Mouse (Mus musculus) midbrain, embryonic 14.5 days (tissue): ENCODE measurements at regions not wholly inside any gene's neighbourhood (a gene's known extent, or its start where the extent isn't known, plus 50 kb on each side); places are given as distances from the start of the nearest gene placed in this dataset.

Source experiments
- ATAC-seq: fragments of 200-750 bp; cut with Nextera tagmentation; 2 replicates; pipeline ENCODE4 v1.8.0; 2017; ENCODE audit warnings: moderate number of reproducible peaks, moderate library complexity; ENCODE audit not compliant: low FRiP score, low TSS enrichment
- DNase-seq: peaks from one replicate; pipeline ENCODE4 v3.0.0-alpha.2; 2015
- H3K27ac ChIP-seq: fragments of 300-500 bp; sonication (generic); replicated peaks from 2 replicates; pipeline ENCODE4 v1.5.1; 2014; ENCODE audit warnings: mild to moderate bottlenecking, low read depth, low read length, moderate library complexity
- H3K27me3 ChIP-seq: fragments of 300-500 bp; sonication (generic); 2 replicates; pipeline ENCODE4 v1.6.1; 2014; ENCODE audit warnings: low read length, control low read depth, mixed read lengths; ENCODE audit not compliant: control insufficient read depth, insufficient read depth
- H3K36me3 ChIP-seq: fragments of 300-500 bp; sonication (generic); 2 replicates; pipeline ENCODE4 v1.6.1; 2014; ENCODE audit warnings: low read length, control low read depth; ENCODE audit not compliant: control insufficient read depth, insufficient read depth
- H3K4me1 ChIP-seq: fragments of 300-500 bp; sonication (generic); 2 replicates; pipeline ENCODE4 v1.6.1; 2014; ENCODE audit warnings: mild to moderate bottlenecking, antibody characterized with exemption, low read length, control low read depth; ENCODE audit not compliant: control insufficient read depth, insufficient read depth
- H3K4me2 ChIP-seq: fragments of 300-500 bp; sonication (generic); 2 replicates; pipeline ENCODE4 v1.6.1; 2014; ENCODE audit warnings: mild to moderate bottlenecking, low read length, moderate library complexity
- H3K4me3 ChIP-seq: fragments of 300-500 bp; sonication (generic); replicated peaks from 2 replicates; pipeline ENCODE4 v1.5.1; 2014; ENCODE audit warnings: low read depth, low read length
- H3K9ac ChIP-seq: fragments of 300-500 bp; sonication (generic); replicated peaks from 2 replicates; pipeline ENCODE4 v1.6.1; 2014; ENCODE audit warnings: mild to moderate bottlenecking, low read length, moderate library complexity
- H3K9me3 ChIP-seq: fragments of 300-500 bp; sonication (generic); 2 replicates; pipeline ENCODE4 v1.6.1; 2016; ENCODE audit warnings: low read length, control low read depth, mixed read lengths; ENCODE audit not compliant: control insufficient read depth
- WGBS: fragments of 180-500 bp; shearing (Covaris S2); extraction: QIAGEN DNeasy Blood & Tissue Kit; methylation state at CpG from one replicate; pipeline ENCODE4 v1.1.7; 2014; 5-methylcytosine and 5-hydroxymethylcytosine counted together

DNA sequence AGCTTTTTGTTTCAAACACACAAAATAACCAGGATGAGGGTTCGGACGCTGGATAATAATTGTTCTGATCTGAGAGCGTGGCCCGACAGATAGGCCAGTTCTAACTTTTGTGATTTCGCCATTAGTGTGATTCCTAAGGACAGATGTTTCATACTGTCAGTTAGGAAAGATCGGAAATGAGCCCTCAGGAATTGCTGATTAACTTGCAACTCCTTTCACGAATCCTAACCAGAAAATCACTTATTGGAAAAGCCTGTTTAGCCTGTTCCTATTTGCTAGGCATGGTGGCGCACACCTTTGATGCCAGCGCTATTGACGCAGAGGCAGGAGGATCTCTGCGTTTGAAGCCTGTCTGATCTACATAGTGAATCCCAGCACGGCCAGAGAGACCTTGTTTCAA lies 75.4 kb upstream of the Otx2 start:
- no peak overlapping the region for H3K27ac ChIP-seq
- no peak overlapping the region for H3K9ac ChIP-seq
- H3K4me2 ChIP-seq = no peak overlapping the region
- H3K4me3 ChIP-seq = no peak overlapping the region
- no peaks in the 10 kb centered on the region for H3K9me3 ChIP-seq
- peaks cover 30% of the 10 kb centered on the region for H3K4me1 ChIP-seq
- no peaks in the 10 kb centered on the region for H3K36me3 ChIP-seq
- peaks cover 2% of the 10 kb centered on the region; the same call in 1 of the 2 replicates for H3K27me3 ChIP-seq
- ATAC-seq (no peak), DNase-seq (no peak)
- 97% methylated on average over 12 of the region's 12 CpGs for WGBS

DNA sequence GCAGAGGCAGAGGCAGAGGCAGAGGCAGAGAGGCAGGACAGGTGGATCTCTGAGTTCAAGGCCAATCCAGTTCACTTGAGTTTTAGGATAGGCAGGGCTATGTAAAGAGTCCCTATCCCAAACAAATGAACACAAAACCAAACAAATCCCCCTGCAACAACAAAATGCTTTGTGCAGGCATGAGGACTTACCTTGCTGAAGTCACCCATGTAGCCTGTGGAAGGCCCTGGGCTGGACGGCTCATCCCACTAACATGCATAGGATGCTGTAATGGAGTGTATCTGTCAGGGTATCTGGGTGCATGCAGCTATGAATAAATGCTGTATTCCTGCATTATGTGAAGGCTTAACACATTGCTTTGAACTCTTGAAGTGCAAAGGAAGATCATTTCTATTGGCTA lies 74.3 kb upstream of the Otx2 start:
- Histone ChIP-seq H3K36me3 (no peaks in the 10 kb centered on the region), H3K27me3 (peaks cover 2% of the 10 kb centered on the region; the same call in 1 of the 2 replicates), H3K4me2 (no peak overlapping the region), H3K27ac (no peak overlapping the region), H3K4me1 (peaks cover 21% of the 10 kb centered on the region), H3K9me3 (no peaks in the 10 kb centered on the region), H3K4me3 (no peak overlapping the region), H3K9ac (no peak overlapping the region)
- 92% methylated on average over 1 of the region's 1 CpGs for WGBS
- ATAC-seq (no peak), DNase-seq (no peak)

DNA sequence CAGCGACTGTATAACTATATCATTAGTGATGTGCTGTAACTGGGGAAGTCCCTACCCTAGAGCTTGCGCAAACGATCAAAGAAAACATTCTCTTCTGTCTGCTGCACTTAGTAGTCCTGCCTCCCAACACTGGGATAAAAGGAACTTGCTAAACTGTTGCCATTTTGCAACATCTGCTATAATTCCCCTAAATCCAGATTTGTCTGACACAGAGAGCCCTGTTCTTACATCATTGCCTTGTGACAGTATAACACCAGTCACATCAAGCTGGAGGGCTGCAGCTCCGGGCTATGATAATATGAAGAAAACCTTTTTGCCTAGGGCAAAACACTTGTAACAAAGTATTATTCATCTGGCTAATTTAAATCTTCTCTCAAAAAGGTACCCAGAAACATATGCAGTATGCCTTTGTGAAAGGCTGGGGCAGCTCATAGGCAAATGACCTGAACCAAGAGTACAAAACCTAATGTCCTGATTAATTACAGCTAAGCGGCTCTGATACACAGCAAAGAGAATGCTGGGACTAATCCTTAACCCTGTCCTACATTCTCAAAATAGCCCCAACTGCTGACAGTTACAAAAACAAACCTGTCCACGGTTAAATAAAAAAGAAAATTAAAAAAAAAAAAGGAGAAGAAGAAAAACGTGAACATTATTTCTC lies 67.5 kb upstream of the Otx2 start:
- no peak overlapping the region for H3K9ac ChIP-seq
- H3K36me3 ChIP-seq = no peaks in the 10 kb centered on the region
- 13% methylated on average over 7 of the region's 7 CpGs for WGBS
- H3K27ac ChIP-seq = peak overlapping the region; percentile 37
- H3K4me3 ChIP-seq = no peak overlapping the region
- no peaks in the 10 kb centered on the region for H3K9me3 ChIP-seq
- 0 out of 2 replicates have a peak, but pooled peaks cover 3% of the 10 kb centered on the region for H3K27me3 ChIP-seq
- H3K4me1 ChIP-seq = peaks cover 40% of the 10 kb centered on the region
- H3K4me2 ChIP-seq = peak overlapping the region; percentile 36
- peak; percentile 82 for DNase-seq
- peak; percentile 85 for ATAC-seq

DNA sequence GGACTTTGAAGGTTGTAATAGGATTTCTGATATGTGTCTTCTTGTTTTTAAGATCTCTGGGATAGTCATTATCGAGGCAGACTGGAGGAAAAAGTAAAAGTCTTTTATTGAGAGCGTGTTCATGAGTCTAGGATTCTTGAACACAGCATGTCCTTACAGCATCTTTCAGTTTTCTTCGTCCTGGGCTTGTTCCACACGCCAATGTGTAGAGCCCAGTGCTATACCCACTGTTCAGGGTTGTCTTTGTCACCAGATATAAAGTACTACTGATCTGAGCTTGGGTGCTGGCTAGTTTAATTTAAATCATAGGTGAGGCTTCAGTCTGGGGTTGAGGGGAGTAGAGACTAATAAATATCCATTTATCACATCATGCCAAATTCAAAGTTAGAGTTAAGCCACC lies 65.5 kb upstream of the Otx2 start:
- no peaks in the 10 kb centered on the region for H3K36me3 ChIP-seq
- H3K27ac ChIP-seq = peak overlapping the region; percentile 72
- 36% methylated on average over 4 of the region's 4 CpGs for WGBS
- no peak overlapping the region for H3K4me3 ChIP-seq
- no peak overlapping the region for H3K9ac ChIP-seq
- ATAC-seq (no peak), DNase-seq (peak; percentile 33)
- H3K27me3 ChIP-seq = 0 out of 2 replicates have a peak, but pooled peaks cover 3% of the 10 kb centered on the region
- H3K4me1 ChIP-seq = peaks cover 48% of the 10 kb centered on the region
- H3K4me2 ChIP-seq = peak overlapping the region; percentile 46
- H3K9me3 ChIP-seq = no peaks in the 10 kb centered on the region

DNA sequence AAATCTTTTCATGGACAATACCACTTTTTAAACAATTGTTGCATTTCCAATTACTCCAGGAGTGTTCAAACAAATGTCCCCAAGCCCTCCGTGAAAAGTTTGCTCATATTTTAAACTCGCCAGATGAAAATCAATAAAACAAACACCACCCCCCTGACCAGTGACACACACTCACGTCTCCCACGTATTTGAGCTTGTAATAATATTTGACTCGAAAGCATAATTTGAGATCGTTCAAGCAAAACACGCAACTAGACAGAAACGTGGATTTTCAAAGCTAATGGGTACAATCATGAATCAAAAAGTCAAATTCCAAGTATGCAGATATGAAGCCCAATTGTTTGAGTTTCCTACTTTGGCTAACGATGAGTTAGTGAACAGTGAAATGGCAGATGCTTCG lies 65.0 kb upstream of the Otx2 start:
- no peaks in the 10 kb centered on the region for H3K36me3 ChIP-seq
- ATAC-seq = no peak
- peak overlapping the region; percentile 46 for H3K4me2 ChIP-seq
- 19% methylated on average over 10 of the region's 10 CpGs for WGBS
- peak; percentile 34 for DNase-seq
- H3K27me3 ChIP-seq = 0 out of 2 replicates have a peak, but pooled peaks cover 3% of the 10 kb centered on the region
- H3K27ac ChIP-seq = peak overlapping the region; percentile 72
- 0 out of 2 replicates have a peak overlapping the region, but pooled peaks have one; percentile 8 for H3K4me3 ChIP-seq
- H3K4me1 ChIP-seq = peaks cover 48% of the 10 kb centered on the region
- no peaks in the 10 kb centered on the region for H3K9me3 ChIP-seq
- no peak overlapping the region for H3K9ac ChIP-seq

DNA sequence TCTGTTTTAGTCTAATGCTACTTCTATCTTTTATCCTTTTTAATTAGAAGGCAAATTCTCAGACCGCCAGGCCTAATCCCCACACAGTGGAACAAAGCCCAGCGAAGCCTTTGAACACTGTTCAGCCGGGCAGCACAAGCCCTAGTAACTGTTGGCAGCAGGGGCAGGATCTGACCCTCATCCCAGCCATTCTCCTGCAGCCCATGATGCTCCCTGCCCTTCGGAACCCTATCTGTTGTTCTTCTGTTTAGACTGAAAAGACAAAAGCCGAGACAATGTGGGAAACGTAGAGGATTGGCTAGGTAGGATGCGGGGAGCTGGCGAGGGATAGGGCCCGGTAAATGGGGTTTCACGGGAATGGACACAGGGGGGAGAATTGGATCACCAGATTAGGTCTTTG lies 64.6 kb upstream of the Otx2 start:
- ATAC-seq (0 out of 2 replicates have a peak, but pooled peaks have one; percentile 14), DNase-seq (peak; percentile 74)
- 9% methylated on average over 10 of the region's 10 CpGs for WGBS
- Histone ChIP-seq H3K27ac (peak overlapping the region; percentile 72), H3K9ac (peak overlapping the region; percentile 34; the same call in 1 of the 2 replicates), H3K36me3 (no peaks in the 10 kb centered on the region), H3K27me3 (0 out of 2 replicates have a peak, but pooled peaks cover 3% of the 10 kb centered on the region), H3K4me2 (peak overlapping the region; percentile 46), H3K9me3 (no peaks in the 10 kb centered on the region), H3K4me3 (0 out of 2 replicates have a peak overlapping the region, but pooled peaks have one; percentile 8), H3K4me1 (peaks cover 48% of the 10 kb centered on the region)

DNA sequence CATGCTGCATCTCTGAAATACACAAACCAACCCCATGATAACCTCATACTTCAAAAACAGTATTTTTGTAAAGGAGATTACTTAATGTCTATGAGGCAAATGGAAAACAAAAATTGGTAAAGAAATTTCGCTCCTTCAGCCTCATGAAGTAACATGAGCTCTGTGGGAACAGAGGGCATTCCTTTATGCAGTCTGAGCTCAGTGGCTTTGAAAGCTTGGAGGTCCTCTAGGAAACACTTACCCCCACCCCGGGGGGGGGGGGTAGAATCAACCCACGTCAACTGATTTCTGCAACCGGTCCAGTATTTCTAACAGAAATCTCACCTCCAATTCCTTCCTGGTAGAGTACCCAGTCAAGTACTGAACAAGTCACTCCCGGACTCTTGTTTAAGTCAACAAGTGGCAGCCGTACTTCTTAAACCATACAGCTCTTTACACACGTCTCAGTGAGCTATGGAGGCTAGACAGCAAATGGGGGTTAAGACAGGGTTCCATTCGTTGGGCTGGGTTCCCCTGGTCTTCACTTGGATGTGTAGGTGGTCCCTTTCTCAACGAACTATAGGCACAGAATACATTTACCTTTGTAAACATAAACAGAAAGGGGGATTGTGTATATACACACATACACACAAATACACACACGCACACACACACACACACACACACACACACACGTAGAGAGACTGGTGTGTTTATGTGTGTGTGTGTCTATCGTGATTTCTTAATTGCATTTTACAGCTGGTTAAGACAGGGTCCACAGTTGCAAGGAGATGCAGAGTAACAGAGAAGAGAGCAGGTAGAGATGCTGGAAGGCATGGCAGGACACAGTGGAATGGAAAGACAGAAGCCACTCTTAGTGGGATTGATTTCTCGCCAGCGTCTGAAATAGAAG lies 63.6 kb upstream of the Otx2 start:
- 18% methylated on average over 14 of the region's 14 CpGs for WGBS

DNA sequence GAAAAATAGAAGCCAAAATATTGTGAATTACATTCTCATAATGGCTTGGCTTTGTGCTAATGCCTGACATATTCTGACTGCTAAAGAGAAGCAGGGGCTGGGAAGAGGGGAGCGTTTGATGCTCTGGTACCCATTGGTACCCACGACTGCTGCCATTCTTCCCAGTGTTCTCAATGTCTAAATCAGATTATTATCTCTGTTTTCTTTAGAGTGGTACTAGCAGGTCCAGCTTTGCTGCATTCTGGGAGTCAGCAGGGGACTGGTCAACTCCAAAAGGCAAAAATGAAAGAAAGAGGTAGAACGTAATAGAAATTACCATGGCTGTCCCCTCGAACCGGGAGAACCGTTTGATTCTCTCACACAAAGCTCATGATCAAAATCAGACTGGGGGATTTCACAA lies 62.6 kb upstream of the Otx2 start:
- peaks cover 43% of the 10 kb centered on the region for H3K4me1 ChIP-seq

More for the DNA sequence above, 63.6 kb upstream of the Otx2 start:
- Histone ChIP-seq H3K9me3 (no peaks in the 10 kb centered on the region), H3K9ac (no peak overlapping the region), H3K27me3 (0 out of 2 replicates have a peak, but pooled peaks cover 3% of the 10 kb centered on the region), H3K4me1 (peaks cover 48% of the 10 kb centered on the region), H3K36me3 (no peaks in the 10 kb centered on the region), H3K27ac (peak overlapping the region; percentile 72), H3K4me3 (no peak overlapping the region), H3K4me2 (peak overlapping the region; percentile 46)
- no peak for ATAC-seq
- peak; percentile 48 for DNase-seq

More for the DNA sequence above, 62.6 kb upstream of the Otx2 start:
- Histone ChIP-seq H3K36me3 (no peaks in the 10 kb centered on the region), H3K9ac (no peak overlapping the region), H3K27me3 (0 out of 2 replicates have a peak, but pooled peaks cover 3% of the 10 kb centered on the region), H3K9me3 (no peaks in the 10 kb centered on the region), H3K4me3 (no peak overlapping the region), H3K4me2 (peak overlapping the region; percentile 14), H3K27ac (peak overlapping the region; percentile 32)
- DNase-seq (peak; percentile 36), ATAC-seq (no peak)
- 13% methylated on average over 6 of the region's 6 CpGs for WGBS
